Mouse (Mus musculus) midbrain, embryonic 14.5 days (tissue): Measurements from ENCODE around the gene Samd13. TPM values are rescaled to one million over a fixed set of nuclear protein-coding genes. Genes with fewer than 3 reads are reported as not detected.

Source experiments
- ATAC-seq: fragments of 200-750 bp; cut with Nextera tagmentation; 2 replicates; pipeline ENCODE4 v1.8.0; 2017; ENCODE audit warnings: moderate number of reproducible peaks, moderate library complexity; ENCODE audit not compliant: low FRiP score, low TSS enrichment
- DNase-seq: peaks from one replicate; pipeline ENCODE4 v3.0.0-alpha.2; 2015
- H3K27ac ChIP-seq: fragments of 300-500 bp; sonication (generic); replicated peaks from 2 replicates; pipeline ENCODE4 v1.5.1; 2014; ENCODE audit warnings: mild to moderate bottlenecking, low read depth, low read length, moderate library complexity
- H3K27me3 ChIP-seq: fragments of 300-500 bp; sonication (generic); 2 replicates; pipeline ENCODE4 v1.6.1; 2014; ENCODE audit warnings: low read length, control low read depth, mixed read lengths; ENCODE audit not compliant: control insufficient read depth, insufficient read depth
- H3K36me3 ChIP-seq: fragments of 300-500 bp; sonication (generic); 2 replicates; pipeline ENCODE4 v1.6.1; 2014; ENCODE audit warnings: low read length, control low read depth; ENCODE audit not compliant: control insufficient read depth, insufficient read depth
- H3K4me1 ChIP-seq: fragments of 300-500 bp; sonication (generic); 2 replicates; pipeline ENCODE4 v1.6.1; 2014; ENCODE audit warnings: mild to moderate bottlenecking, antibody characterized with exemption, low read length, control low read depth; ENCODE audit not compliant: control insufficient read depth, insufficient read depth
- H3K4me2 ChIP-seq: fragments of 300-500 bp; sonication (generic); 2 replicates; pipeline ENCODE4 v1.6.1; 2014; ENCODE audit warnings: mild to moderate bottlenecking, low read length, moderate library complexity
- H3K4me3 ChIP-seq: fragments of 300-500 bp; sonication (generic); replicated peaks from 2 replicates; pipeline ENCODE4 v1.5.1; 2014; ENCODE audit warnings: low read depth, low read length
- H3K9ac ChIP-seq: fragments of 300-500 bp; sonication (generic); replicated peaks from 2 replicates; pipeline ENCODE4 v1.6.1; 2014; ENCODE audit warnings: mild to moderate bottlenecking, low read length, moderate library complexity
- H3K9me3 ChIP-seq: fragments of 300-500 bp; sonication (generic); 2 replicates; pipeline ENCODE4 v1.6.1; 2016; ENCODE audit warnings: low read length, control low read depth, mixed read lengths; ENCODE audit not compliant: control insufficient read depth
- WGBS: fragments of 180-500 bp; shearing (Covaris S2); extraction: QIAGEN DNeasy Blood & Tissue Kit; methylation state at CpG from one replicate; pipeline ENCODE4 v1.1.7; 2014; 5-methylcytosine and 5-hydroxymethylcytosine counted together
- polyA plus RNA-seq: library from polyadenylated mRNA; unstranded; fragments of >200 nt; fragmentation: Nextera tagmentation; extraction: Ambion mirVana; gene quantifications from 2 replicates; pipeline ENCODE4 v1.2.1, GENCODE M21; 2014

Gene Samd13
- polyA plus RNA-seq, 1 experiment from 2014 or later: not detected

DNA sequence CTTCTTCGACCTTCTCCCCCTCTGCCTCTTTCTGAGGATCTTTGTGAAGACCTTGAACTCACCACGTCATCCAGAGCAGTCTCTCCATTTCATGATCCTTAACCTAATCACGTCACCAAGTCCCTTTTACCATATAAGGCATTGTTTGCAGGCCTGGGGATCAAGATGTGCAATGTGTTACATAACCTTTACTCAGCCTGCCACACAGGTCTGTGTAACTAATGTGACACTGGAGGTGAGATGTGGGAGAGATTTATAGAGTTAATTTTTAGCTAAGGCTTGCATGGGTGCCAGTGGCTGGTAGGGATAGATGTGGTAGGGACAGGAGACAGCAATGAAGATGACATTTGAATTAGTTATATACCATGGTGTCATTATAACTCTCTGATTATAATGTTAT is 23.0 kb upstream of the Samd13 start:
- H3K4me1 ChIP-seq: no peaks in the 10 kb centered on the region
- DNase-seq (no peak), ATAC-seq (no peak)
- no peaks in the 10 kb centered on the region for H3K9me3 ChIP-seq
- no peaks in the 10 kb centered on the region for H3K36me3 ChIP-seq
- no peak overlapping the region for H3K27ac ChIP-seq
- WGBS: 75% methylated on average over 3 of the region's 3 CpGs
- H3K9ac ChIP-seq: no peak overlapping the region
- H3K4me2 ChIP-seq: no peak overlapping the region
- H3K4me3 ChIP-seq: no peak overlapping the region
- no peaks in the 10 kb centered on the region for H3K27me3 ChIP-seq

DNA sequence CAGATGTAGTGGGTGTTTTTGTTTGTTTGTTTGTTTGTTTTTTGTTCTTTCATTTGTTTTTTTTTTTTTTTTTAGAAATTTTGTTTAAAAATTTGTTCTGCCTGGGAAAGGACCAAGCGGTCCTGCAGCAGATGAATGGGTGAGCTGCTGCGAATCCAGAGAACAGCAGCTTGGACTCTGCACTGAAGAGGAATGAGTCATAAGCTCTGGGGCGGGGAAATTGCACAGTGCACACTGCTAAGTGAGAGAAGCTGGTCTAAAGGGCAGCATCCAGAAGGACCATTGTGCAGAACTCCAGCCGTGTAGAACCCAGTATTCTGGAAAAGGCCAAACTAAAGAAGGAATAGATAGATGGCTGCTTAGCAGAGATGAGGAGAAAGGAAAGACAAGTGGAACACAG is 18.7 kb upstream of the Samd13 start:
- Histone ChIP-seq H3K9me3 (no peaks in the 10 kb centered on the region), H3K4me3 (no peak overlapping the region), H3K4me1 (no peaks in the 10 kb centered on the region), H3K27ac (no peak overlapping the region), H3K9ac (no peak overlapping the region), H3K27me3 (no peaks in the 10 kb centered on the region), H3K4me2 (no peak overlapping the region), H3K36me3 (no peaks in the 10 kb centered on the region)
- DNase-seq: no peak
- no peak for ATAC-seq
- 96% methylated on average over 4 of the region's 4 CpGs for WGBS

DNA sequence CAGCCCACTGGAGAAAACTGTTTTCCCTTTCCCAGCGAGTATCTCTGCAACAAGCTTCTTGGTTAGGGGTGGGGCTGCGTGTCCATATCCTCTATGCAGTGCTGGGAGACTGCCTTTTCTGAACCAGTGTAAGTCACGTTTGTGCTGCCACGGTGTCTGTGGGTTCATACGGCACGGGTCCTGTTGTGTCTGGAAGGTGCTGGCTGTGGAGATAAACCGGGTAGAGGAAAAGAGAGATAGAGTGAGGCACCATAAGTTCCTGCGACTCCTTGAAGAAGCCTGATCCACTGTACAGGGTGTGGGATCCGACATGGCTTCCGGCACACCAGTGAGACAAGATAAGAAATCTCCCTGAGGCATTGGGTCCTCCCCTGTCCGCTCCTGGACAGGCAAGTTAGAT is 14.7 kb upstream of the Samd13 start:
- Histone ChIP-seq H3K36me3 (no peaks in the 10 kb centered on the region), H3K4me2 (no peak overlapping the region), H3K9ac (no peak overlapping the region), H3K4me3 (no peak overlapping the region), H3K27ac (no peak overlapping the region), H3K9me3 (no peaks in the 10 kb centered on the region), H3K4me1 (no peaks in the 10 kb centered on the region), H3K27me3 (no peaks in the 10 kb centered on the region)
- ATAC-seq (no peak), DNase-seq (no peak)
- 87% methylated on average over 11 of the region's 11 CpGs for WGBS

DNA sequence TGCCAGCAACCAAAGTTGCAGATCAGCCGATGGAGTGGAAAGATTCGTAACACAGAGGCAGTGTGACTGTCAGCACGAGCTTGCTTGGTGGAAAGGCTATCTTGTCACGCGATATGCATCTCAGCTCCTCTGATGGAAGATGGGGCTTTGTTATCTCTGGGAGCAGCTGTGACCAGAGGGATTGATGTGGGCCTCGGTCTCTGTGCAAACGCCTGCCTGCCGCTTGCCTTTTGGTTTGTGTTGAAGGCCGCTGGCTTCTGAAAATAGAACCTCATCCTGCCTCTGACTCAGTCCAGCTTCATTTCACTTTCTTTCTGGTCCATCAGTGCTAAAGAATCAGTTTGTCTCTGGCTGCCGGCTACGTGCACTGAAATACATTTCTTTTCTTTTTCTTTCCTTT is 13.6 kb upstream of the Samd13 start:
- Histone ChIP-seq H3K9ac (no peak overlapping the region), H3K27ac (0 out of 2 replicates have a peak overlapping the region, but pooled peaks have one; percentile 28), H3K4me2 (no peak overlapping the region), H3K4me3 (no peak overlapping the region), H3K9me3 (no peaks in the 10 kb centered on the region), H3K27me3 (no peaks in the 10 kb centered on the region), H3K4me1 (no peaks in the 10 kb centered on the region), H3K36me3 (no peaks in the 10 kb centered on the region)
- 54% methylated on average over 11 of the region's 11 CpGs for WGBS
- DNase-seq (no peak), ATAC-seq (no peak)

DNA sequence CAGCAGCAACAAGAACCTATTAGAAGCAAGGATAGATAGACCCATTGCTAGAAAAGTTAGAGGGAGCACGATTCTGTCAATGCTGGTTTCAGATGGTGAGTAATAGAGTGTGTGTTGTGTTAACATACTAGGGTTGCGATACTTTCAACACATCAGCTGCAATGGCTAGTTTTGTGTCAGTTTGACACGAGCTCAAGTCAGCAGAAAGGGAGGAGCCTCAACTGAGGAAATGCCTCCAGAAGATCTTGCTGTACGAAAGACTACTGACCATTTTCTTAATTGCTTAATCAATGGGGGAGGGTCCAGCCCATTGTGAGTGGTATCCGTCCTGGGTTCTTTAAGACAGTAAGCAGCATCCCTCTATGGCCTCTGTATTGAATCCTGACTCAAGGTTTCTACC is 7.2 kb upstream of the Samd13 start:
- WGBS: 86% methylated on average over 5 of the region's 5 CpGs
- Histone ChIP-seq H3K9me3 (no peaks in the 10 kb centered on the region), H3K27me3 (no peaks in the 10 kb centered on the region), H3K4me3 (no peak overlapping the region), H3K9ac (no peak overlapping the region), H3K36me3 (no peaks in the 10 kb centered on the region), H3K4me2 (no peak overlapping the region), H3K4me1 (no peaks in the 10 kb centered on the region), H3K27ac (no peak overlapping the region)
- ATAC-seq: no peak
- DNase-seq: no peak

DNA sequence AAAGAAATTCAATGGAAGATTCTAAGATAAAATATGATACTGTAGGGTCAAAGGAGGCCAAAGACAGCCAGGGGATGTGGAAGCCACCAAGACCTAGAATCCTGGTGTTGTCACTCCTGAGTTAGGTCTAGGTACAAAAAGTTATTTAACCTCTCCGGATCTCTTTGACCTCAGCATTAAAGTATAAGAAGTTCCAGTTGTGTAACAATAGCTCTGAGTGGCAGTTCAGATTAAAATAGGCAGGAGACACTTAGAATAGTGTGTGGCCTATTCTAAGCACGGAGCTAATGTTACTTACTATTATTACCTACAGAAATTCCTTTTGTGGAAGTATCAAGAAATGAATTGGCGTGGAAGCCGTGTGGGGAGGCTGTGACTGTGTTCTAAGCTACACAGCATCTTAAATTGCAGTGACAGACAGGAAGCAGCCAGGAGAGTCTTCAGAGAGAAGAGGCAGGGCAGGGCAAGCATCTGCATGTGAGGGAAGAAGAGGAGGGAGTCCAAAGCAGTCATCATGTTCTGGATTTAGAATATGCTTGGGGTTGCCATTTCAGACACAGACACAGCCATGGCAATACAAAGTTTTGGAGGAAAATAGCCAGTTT is 1.8 kb upstream of the Samd13 start:
- no peaks in the 10 kb centered on the region; the same call in 1 of the 2 replicates for H3K27me3 ChIP-seq
- no peak overlapping the region for H3K4me3 ChIP-seq
- H3K9me3 ChIP-seq: no peaks in the 10 kb centered on the region
- H3K36me3 ChIP-seq: no peaks in the 10 kb centered on the region
- no peak overlapping the region for H3K27ac ChIP-seq
- 84% methylated on average over 4 of the region's 4 CpGs for WGBS
- H3K4me2 ChIP-seq: no peak overlapping the region
- H3K4me1 ChIP-seq: peaks cover 10% of the 10 kb centered on the region; the same call in 1 of the 2 replicates
- ATAC-seq (no peak), DNase-seq (no peak)
- no peak overlapping the region for H3K9ac ChIP-seq

DNA sequence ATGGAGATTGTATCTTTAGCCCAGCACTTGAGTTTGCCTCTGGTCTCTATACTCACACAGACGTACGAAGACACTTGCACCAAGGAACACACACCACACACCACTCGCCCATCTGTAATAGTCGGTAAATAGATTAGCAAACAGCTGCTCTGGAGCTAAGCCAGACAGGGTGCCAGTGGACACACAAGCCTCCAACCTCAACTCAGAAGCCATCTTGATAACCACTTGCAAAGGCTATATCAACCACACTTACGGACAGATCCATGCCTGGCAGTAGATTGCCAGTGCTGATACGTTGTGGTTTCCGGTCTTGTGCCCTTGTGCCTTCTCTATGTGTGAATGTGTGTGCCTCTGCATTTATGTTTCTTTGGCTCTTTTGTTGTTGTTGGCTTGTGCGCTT is 1.0 kb upstream of the Samd13 start:
- no peak overlapping the region for H3K4me2 ChIP-seq
- peaks cover 10% of the 10 kb centered on the region; the same call in 1 of the 2 replicates for H3K4me1 ChIP-seq
- no peak overlapping the region for H3K27ac ChIP-seq
- no peak overlapping the region for H3K4me3 ChIP-seq
- no peaks in the 10 kb centered on the region for H3K9me3 ChIP-seq
- DNase-seq (no peak), ATAC-seq (no peak)
- 95% methylated on average over 8 of the region's 8 CpGs for WGBS
- H3K9ac ChIP-seq: no peak overlapping the region
- H3K36me3 ChIP-seq: no peaks in the 10 kb centered on the region
- H3K27me3 ChIP-seq: no peaks in the 10 kb centered on the region; the same call in 1 of the 2 replicates

DNA sequence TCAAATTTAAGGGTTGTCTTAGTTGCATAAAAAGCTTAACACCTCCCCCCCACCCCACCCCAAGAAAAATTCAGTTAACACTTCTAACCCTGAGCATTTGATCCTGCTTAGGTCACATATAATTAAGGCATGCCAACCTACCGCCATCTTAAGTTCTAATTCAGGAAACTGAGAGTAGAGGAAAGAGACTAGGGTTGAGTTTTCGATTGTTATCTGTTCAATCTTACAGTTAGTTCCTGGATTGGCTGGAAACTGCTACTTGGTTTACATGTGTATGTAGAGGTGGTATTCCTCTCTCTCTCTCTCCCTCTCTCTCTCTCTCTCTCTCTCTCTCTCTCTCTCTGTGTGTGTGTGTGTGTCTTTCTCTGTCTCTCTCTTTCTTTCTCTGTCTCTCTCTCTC is 2.3 kb downstream of the Samd13 start:
- Histone ChIP-seq H3K4me3 (no peak overlapping the region), H3K4me2 (no peak overlapping the region), H3K36me3 (no peaks in the 10 kb centered on the region), H3K9ac (no peak overlapping the region), H3K27me3 (no peaks in the 10 kb centered on the region; the same call in 1 of the 2 replicates), H3K9me3 (no peaks in the 10 kb centered on the region), H3K27ac (no peak overlapping the region), H3K4me1 (peaks cover 10% of the 10 kb centered on the region; the same call in 1 of the 2 replicates)
- ATAC-seq (no peak), DNase-seq (no peak)
- 81% methylated on average over 2 of the region's 2 CpGs for WGBS

DNA sequence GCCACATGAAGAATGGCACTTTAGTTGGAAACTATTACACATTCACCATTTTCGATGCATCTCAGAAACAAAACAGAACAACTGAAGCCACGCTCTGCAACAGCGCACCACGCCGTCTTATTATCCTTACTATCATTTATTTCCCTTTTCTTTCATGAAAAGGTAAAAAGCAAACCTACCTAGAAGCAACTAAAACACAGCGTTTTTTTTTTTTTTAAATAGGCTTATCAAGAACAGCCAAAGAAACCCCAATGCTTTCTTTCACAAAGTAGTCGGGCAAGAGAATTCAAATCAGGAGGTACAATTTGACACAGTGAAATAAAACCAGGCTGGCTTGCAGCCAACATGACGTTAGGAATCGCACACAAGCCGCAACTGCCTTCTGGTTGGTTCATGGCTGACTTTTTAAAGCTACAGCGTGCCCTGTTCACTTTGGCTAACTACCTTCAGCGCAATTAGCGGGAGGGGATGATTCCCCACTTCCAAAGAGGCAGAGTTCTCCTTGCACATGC is 3.2 kb downstream of the Samd13 start:
- Histone ChIP-seq H3K4me1 (peaks cover 10% of the 10 kb centered on the region; the same call in 1 of the 2 replicates), H3K4me3 (peak overlapping the region; percentile 19), H3K4me2 (peak overlapping the region; percentile 48), H3K27ac (peak overlapping the region; percentile 55), H3K9ac (peak overlapping the region; percentile 29; the same call in 1 of the 2 replicates), H3K36me3 (no peaks in the 10 kb centered on the region), H3K27me3 (no peaks in the 10 kb centered on the region; the same call in 1 of the 2 replicates), H3K9me3 (no peaks in the 10 kb centered on the region)
- DNase-seq (peak; percentile 87), ATAC-seq (no peak)
- 32% methylated on average over 13 of the region's 13 CpGs for WGBS
